Mouse (Mus musculus): ENCODE data around the gene Gtf3c1.

- TF ChIP-seq POLR2A (IDR thresholded peaks at IDR 0.05; ENCODE audit: borderline replicate concordance, control insufficient read depth, low read depth, low read length) (no peak), CTCF (IDR thresholded peaks at IDR 0.05; ENCODE audit: control insufficient read depth, insufficient read depth, low read length) (no peak)
Measured at GRCm38 (mm10) chr7:125671396-125671795, 36.2 kb downstream of the Gtf3c1 start.

Measured in bone marrow, adult 2 months (tissue).